Mouse (Mus musculus): ENCODE data around the gene Lactb. TPM values are rescaled to one million over a fixed set of nuclear protein-coding genes. Genes with fewer than 3 reads are reported as not detected.

Lactb gene
- polyA plus RNA-seq, 1 experiment from 2014 or later: 12.7 TPM

- Histone ChIP-seq H3K36me3 (no peaks in the 10 kb centered on the region), H3K27me3 (replicated peaks) (no peaks in the 10 kb centered on the region), H3K27ac (replicated peaks) (no peak overlapping the region), H3K9me3 (replicated peaks) (no peaks in the 10 kb centered on the region), H3K4me2 (no peak overlapping the region), H3K4me1 (peaks cover 7% of the 10 kb centered on the region), H3K9ac (replicated peaks) (no peak overlapping the region), H3K4me3 (replicated peaks) (no peak overlapping the region)
- ATAC-seq (ENCODE audit: low FRiP score): no peak
- 9% methylated on average over 4 of the region's 4 CpGs for WGBS
Observed at GRCm38 (mm10) chr9:66938836-66939235, 36.4 kb downstream of the Lactb start.

GRCm38 (mm10) chr9:66937507-66937906 lies 37.8 kb downstream of the Lactb start:
- 54% methylated on average over 8 of the region's 8 CpGs for WGBS
- Histone ChIP-seq H3K4me1 (peaks cover 12% of the 10 kb centered on the region), H3K9ac (replicated peaks) (no peak overlapping the region), H3K9me3 (replicated peaks) (no peaks in the 10 kb centered on the region), H3K27ac (replicated peaks) (no peak overlapping the region), H3K27me3 (replicated peaks) (no peaks in the 10 kb centered on the region), H3K4me3 (replicated peaks) (no peak overlapping the region), H3K36me3 (no peaks in the 10 kb centered on the region), H3K4me2 (no peak overlapping the region)
- no peak for ATAC-seq (ENCODE audit: low FRiP score)

GRCm38 (mm10) chr9:66933869-66934808 lies 41.1 kb downstream of the Lactb start:
- H3K4me2 ChIP-seq: 0 out of 2 replicates have a peak overlapping the region, but pooled peaks have one; percentile 13
- no peaks in the 10 kb centered on the region for H3K27me3 ChIP-seq (replicated peaks)
- H3K4me1 ChIP-seq: peaks cover 12% of the 10 kb centered on the region
- no peaks in the 10 kb centered on the region for H3K36me3 ChIP-seq
- peak overlapping the region; percentile 65 for H3K27ac ChIP-seq (replicated peaks)
- no peaks in the 10 kb centered on the region for H3K9me3 ChIP-seq (replicated peaks)
- WGBS: 24% methylated on average over 19 of the region's 19 CpGs
- no peak overlapping the region for H3K9ac ChIP-seq (replicated peaks)
- peak; percentile 68; the same call in 1 of the 2 replicates for ATAC-seq (ENCODE audit: low FRiP score)
- no peak overlapping the region for H3K4me3 ChIP-seq (replicated peaks)

GRCm38 (mm10) chr9:66930351-66930750 lies 44.9 kb downstream of the Lactb start:
- WGBS: 69% methylated on average over 7 of the region's 7 CpGs
- H3K4me2 ChIP-seq: no peak overlapping the region

GRCm38 (mm10) chr9:66927696-66928402 lies 47.4 kb downstream of the Lactb start:
- Histone ChIP-seq H3K27me3 (replicated peaks) (no peaks in the 10 kb centered on the region), H3K27ac (replicated peaks) (no peak overlapping the region), H3K4me1 (0 out of 2 replicates have a peak, but pooled peaks cover 5% of the 10 kb centered on the region), H3K9ac (replicated peaks) (no peak overlapping the region), H3K4me3 (replicated peaks) (no peak overlapping the region), H3K9me3 (replicated peaks) (no peaks in the 10 kb centered on the region), H3K36me3 (no peaks in the 10 kb centered on the region), H3K4me2 (no peak overlapping the region)
- no peak for ATAC-seq (ENCODE audit: low FRiP score)
- 54% methylated on average over 8 of the region's 8 CpGs for WGBS

More at GRCm38 (mm10) chr9:66930351-66930750, 44.9 kb downstream of the Lactb start:
- no peak overlapping the region for H3K27ac ChIP-seq (replicated peaks)
- no peaks in the 10 kb centered on the region for H3K36me3 ChIP-seq
- no peaks in the 10 kb centered on the region for H3K27me3 ChIP-seq (replicated peaks)
- peaks cover 16% of the 10 kb centered on the region for H3K4me1 ChIP-seq
- H3K9me3 ChIP-seq (replicated peaks): no peaks in the 10 kb centered on the region
- no peak overlapping the region for H3K9ac ChIP-seq (replicated peaks)
- H3K4me3 ChIP-seq (replicated peaks): no peak overlapping the region
- ATAC-seq (ENCODE audit: low FRiP score): no peak

GRCm38 (mm10) chr9:66925853-66926252 lies 49.4 kb downstream of the Lactb start:
- ATAC-seq (ENCODE audit: low FRiP score): no peak

GRCm38 (mm10) chr9:66922076-66922475 lies 53.2 kb downstream of the Lactb start:
- WGBS: 95% methylated on average over 1 of the region's 1 CpGs
- H3K27ac ChIP-seq (replicated peaks): no peak overlapping the region
- ATAC-seq (ENCODE audit: low FRiP score): no peak
- H3K4me2 ChIP-seq: no peak overlapping the region
- H3K27me3 ChIP-seq (replicated peaks): no peaks in the 10 kb centered on the region
- H3K9me3 ChIP-seq (replicated peaks): no peaks in the 10 kb centered on the region
- peaks cover 23% of the 10 kb centered on the region for H3K4me1 ChIP-seq
- H3K36me3 ChIP-seq: no peaks in the 10 kb centered on the region
- H3K4me3 ChIP-seq (replicated peaks): no peak overlapping the region
- no peak overlapping the region for H3K9ac ChIP-seq (replicated peaks)

More at GRCm38 (mm10) chr9:66925853-66926252, 49.4 kb downstream of the Lactb start:
- 0 out of 2 replicates have a peak, but pooled peaks cover 6% of the 10 kb centered on the region for H3K4me1 ChIP-seq
- no peaks in the 10 kb centered on the region for H3K36me3 ChIP-seq
- H3K9me3 ChIP-seq (replicated peaks): no peaks in the 10 kb centered on the region
- H3K4me2 ChIP-seq: no peak overlapping the region
- WGBS: 91% methylated on average over 3 of the region's 3 CpGs
- H3K27me3 ChIP-seq (replicated peaks): no peaks in the 10 kb centered on the region
- no peak overlapping the region for H3K9ac ChIP-seq (replicated peaks)
- H3K27ac ChIP-seq (replicated peaks): no peak overlapping the region
- no peak overlapping the region for H3K4me3 ChIP-seq (replicated peaks)

- Histone ChIP-seq H3K4me3 (replicated peaks) (peak overlapping the region; percentile 94; the same call in 1 of the 2 replicates), H3K9me3 (replicated peaks) (no peaks in the 10 kb centered on the region), H3K27me3 (replicated peaks) (no peaks in the 10 kb centered on the region), H3K4me2 (peak overlapping the region; percentile 84), H3K27ac (replicated peaks) (no peak overlapping the region), H3K4me1 (peaks cover 32% of the 10 kb centered on the region), H3K36me3 (no peaks in the 10 kb centered on the region), H3K9ac (replicated peaks) (no peak overlapping the region)
- WGBS: 2% methylated on average over 6 of the region's 6 CpGs
- no peak for ATAC-seq (ENCODE audit: low FRiP score)
Observed at GRCm38 (mm10) chr9:66920488-66921279, 54.6 kb downstream of the Lactb start.

GRCm38 (mm10) chr9:66919981-66920380 lies 55.3 kb downstream of the Lactb start:
- H3K9ac ChIP-seq (replicated peaks): peak overlapping the region; percentile 47
- H3K27me3 ChIP-seq (replicated peaks): no peaks in the 10 kb centered on the region
- ATAC-seq (ENCODE audit: low FRiP score): peak; percentile 58
- H3K4me2 ChIP-seq: peak overlapping the region; percentile 84
- H3K36me3 ChIP-seq: no peaks in the 10 kb centered on the region
- under 1% methylated on average over 14 of the region's 14 CpGs for WGBS
- H3K9me3 ChIP-seq (replicated peaks): no peaks in the 10 kb centered on the region
- peak overlapping the region; percentile 94 for H3K4me3 ChIP-seq (replicated peaks)
- H3K4me1 ChIP-seq: peaks cover 38% of the 10 kb centered on the region
- H3K27ac ChIP-seq (replicated peaks): peak overlapping the region; percentile 95

- ATAC-seq (ENCODE audit: low FRiP score): peak; percentile 98
- Histone ChIP-seq H3K9me3 (replicated peaks) (no peaks in the 10 kb centered on the region), H3K4me2 (peak within 1 kb of the TSS; percentile 84), H3K4me3 (replicated peaks) (peak within 1 kb of the TSS; percentile 94), H3K27ac (replicated peaks) (peak within 1 kb of the TSS; percentile 95), H3K27me3 (replicated peaks) (no peaks in the 10 kb centered on the region), H3K4me1 (peaks cover 41% of the 10 kb centered on the region), H3K9ac (replicated peaks) (peak within 1 kb of the TSS; percentile 88), H3K36me3 (no peaks in the 10 kb centered on the region)
- WGBS: under 1% methylated on average over 47 of the region's 49 CpGs
Observed at GRCm38 (mm10) chr9:66919382-66919971, 55.8 kb downstream of the Lactb start, which contains the start of gene Rab8b. Gene Rab8b, minus strand, starts transcription at chr9:66919687.
